Mouse (Mus musculus) gastrocnemius, postnatal 14 days (tissue): Measurements from ENCODE around the gene Abca14. TPM values are rescaled to one million over a fixed set of nuclear protein-coding genes. Genes with fewer than 3 reads are reported as not detected.
A peak's percentile ranks its signal among the peaks of the same experiment; 100 is the strongest.

Experiments
- DNase-seq: peaks from one replicate; pipeline ENCODE4 v3.0.0; 2021; ENCODE audit warnings: mixed read lengths
- intact Hi-C: fragments of 180-260 bp; cut with DNase I; formaldehyde crosslinking; loops from one replicate; pipeline ENCODE4 v1.15.1; 2025; ENCODE audit warnings: low total_unique reads
- long read RNA-seq, 2 experiments: library from polyadenylated mRNA; stranded (forward); transcript quantifications; one replicate each; pipeline ENCODE4 v2.0.0; 2021
- total RNA-seq, 2 experiments: library from RNA; stranded (reverse); gene quantifications; 2 replicates each; pipeline ENCODE4 v1.2.3; 2021

The Abca14 gene
- not detected for total RNA-seq
- long read RNA-seq, experiment 1 = 0 reads
- long read RNA-seq, experiment 2 = 0 reads

GRCm38 (mm10) chr7:120203789-120204188 lies at the start of gene Abca14:
Gene Abca14, plus strand, starts transcription at chr7:120203961.
- intact Hi-C loops = loop anchor here (2.0 kb wide), 1 partner anchor 79 kb away; no protein-coding TSS in a partner anchor
- peak; percentile 81 for DNase-seq

GRCm38 (mm10) chr7:120156841-120157409 lies 46.8 kb upstream of the Abca14 start:
- intact Hi-C loops = no loop called here
- no peak for DNase-seq

GRCm38 (mm10) chr7:120157575-120158061 lies 46.1 kb upstream of the Abca14 start:
- no peak for DNase-seq
- intact Hi-C loops = no loop called here

- no peak for DNase-seq
- intact Hi-C loops = no loop called here
Observed at GRCm38 (mm10) chr7:120158121-120158613, 45.6 kb upstream of the Abca14 start.

- intact Hi-C loops = no loop called here
Observed at GRCm38 (mm10) chr7:120163581-120164251, 40.0 kb upstream of the Abca14 start.

GRCm38 (mm10) chr7:120172188-120172700 lies 31.5 kb upstream of the Abca14 start:
- intact Hi-C loops = no loop called here
- no peak for DNase-seq

More at GRCm38 (mm10) chr7:120163581-120164251, 40.0 kb upstream of the Abca14 start:
- no peak for DNase-seq

GRCm38 (mm10) chr7:120173603-120174244 lies 30.0 kb upstream of the Abca14 start, which contains the start of gene Anks4b:
Gene Anks4b, plus strand, starts transcription at chr7:120173858.
- intact Hi-C loops = no loop called here

GRCm38 (mm10) chr7:120174723-120175504 lies 28.8 kb upstream of the Abca14 start:
- DNase-seq = no peak
- intact Hi-C loops = no loop called here

More at GRCm38 (mm10) chr7:120173603-120174244, 30.0 kb upstream of the Abca14 start, which contains the start of gene Anks4b:
- DNase-seq = no peak

GRCm38 (mm10) chr7:120177611-120178010 lies 26.1 kb upstream of the Abca14 start:
- no peak for DNase-seq
- intact Hi-C loops = no loop called here

- no peak for DNase-seq
- intact Hi-C loops = no loop called here
Observed at GRCm38 (mm10) chr7:120178935-120179334, 24.8 kb upstream of the Abca14 start.

- intact Hi-C loops = no loop called here
- DNase-seq = no peak
Observed at GRCm38 (mm10) chr7:120180547-120180946, 23.2 kb upstream of the Abca14 start.

GRCm38 (mm10) chr7:120181401-120182230 lies 22.1 kb upstream of the Abca14 start:
- intact Hi-C loops = no loop called here
- no peak for DNase-seq

- DNase-seq = no peak
- intact Hi-C loops = no loop called here
Observed at GRCm38 (mm10) chr7:120182891-120183290, 20.9 kb upstream of the Abca14 start.

- intact Hi-C loops = no loop called here
- DNase-seq = no peak
Observed at GRCm38 (mm10) chr7:120188946-120189345, 14.8 kb upstream of the Abca14 start.

- intact Hi-C loops = no loop called here
Observed at GRCm38 (mm10) chr7:120189369-120190149, 14.2 kb upstream of the Abca14 start.

GRCm38 (mm10) chr7:120190150-120190665 lies 13.6 kb upstream of the Abca14 start:
- intact Hi-C loops = no loop called here
- no peak for DNase-seq

More at GRCm38 (mm10) chr7:120189369-120190149, 14.2 kb upstream of the Abca14 start:
- no peak for DNase-seq

- intact Hi-C loops = no loop called here
- DNase-seq = no peak
Observed at GRCm38 (mm10) chr7:120192207-120192606, 11.6 kb upstream of the Abca14 start.
